Mouse (Mus musculus): ENCODE data around the gene Ramp1. TPM values are rescaled to one million over a fixed set of nuclear protein-coding genes. Genes with fewer than 3 reads are reported as not detected.
A peak's percentile ranks its signal among the peaks of the same experiment; 100 is the strongest.

Ramp1 gene
- total RNA-seq, 2 experiments from 2014 or later, result 19.0 to 29.3 TPM

DNA sequence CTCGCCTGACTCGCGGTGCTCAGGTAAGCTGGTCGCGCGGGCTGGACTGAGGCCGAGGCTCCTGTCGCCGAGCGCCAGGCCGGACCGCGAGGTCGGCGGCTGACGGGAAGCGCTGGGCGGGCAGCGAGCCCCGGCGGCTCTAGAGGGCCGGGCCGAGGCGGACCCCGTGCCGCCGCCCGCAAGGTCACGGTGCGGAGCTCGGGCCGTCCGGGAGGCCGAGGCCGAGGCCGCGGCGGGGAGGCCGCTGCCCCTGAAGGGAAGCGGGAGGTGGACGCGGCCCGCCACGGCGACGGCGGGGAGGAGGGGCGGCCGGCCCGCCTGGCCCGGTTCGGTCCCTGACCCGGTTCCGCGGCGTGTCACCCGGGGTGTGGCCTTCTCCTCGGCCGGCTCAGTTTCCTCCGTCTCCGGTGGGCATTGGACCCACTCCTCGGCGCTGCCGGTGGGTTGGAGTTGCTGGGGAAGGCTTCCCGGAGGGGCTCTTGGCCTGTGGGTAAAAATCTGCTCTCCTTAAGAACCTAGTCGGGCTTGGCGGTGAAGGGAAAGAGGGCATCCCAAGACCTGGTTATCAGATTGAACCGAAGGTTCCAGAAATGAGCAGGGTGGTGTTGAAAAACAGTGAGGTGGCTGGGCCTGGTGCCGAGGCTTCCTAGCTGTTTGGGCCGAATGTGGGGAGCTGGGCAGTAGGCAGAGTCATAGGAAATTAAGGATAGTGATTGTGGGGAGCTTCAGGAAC lies 71.0 kb downstream of the Ramp1 start:
- TF ChIP-seq CTCF (IDR thresholded peaks at IDR 0.05), result no peak
- Histone ChIP-seq H3K4me3 (peak overlapping the region; percentile 84), H3K27ac (peak overlapping the region; percentile 97)
- DNase-seq, result no peak
- intact Hi-C loops (cut with DNase I), result loop anchor here (10.0 kb wide), 1 partner anchor 134 kb away; no protein-coding TSS in a partner anchor

DNA sequence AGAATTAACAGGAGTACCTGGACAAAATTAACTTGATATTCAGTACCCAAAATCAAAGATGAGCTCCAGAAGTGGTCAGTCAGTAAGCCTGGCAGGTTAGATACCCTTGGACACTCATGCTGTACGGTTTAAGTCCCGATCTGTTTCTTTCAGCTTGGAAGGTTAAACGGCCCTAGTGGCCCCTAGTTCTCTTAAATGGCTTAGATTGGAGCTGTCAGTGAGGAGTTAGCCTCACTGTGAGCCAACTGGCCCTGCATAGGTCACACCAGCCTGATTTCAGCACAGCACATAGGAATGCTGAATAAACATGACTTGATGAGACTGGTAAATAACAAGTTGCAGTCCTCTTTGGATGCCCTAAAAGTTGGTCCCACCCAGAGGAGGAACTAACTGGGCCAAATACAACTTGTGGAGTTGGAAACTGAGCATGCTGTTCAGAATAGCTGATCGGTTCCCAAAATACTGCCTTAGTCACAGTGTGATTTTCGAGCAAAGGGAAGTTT lies 71.6 kb downstream of the Ramp1 start:
- Histone ChIP-seq H3K27ac (peak overlapping the region; percentile 97), H3K4me3 (peak overlapping the region; percentile 84)
- intact Hi-C loops (cut with DNase I), result loop anchor here (10.0 kb wide), 1 partner anchor 134 kb away; no protein-coding TSS in a partner anchor
- no peak for TF ChIP-seq CTCF (IDR thresholded peaks at IDR 0.05)
- no peak for DNase-seq

DNA sequence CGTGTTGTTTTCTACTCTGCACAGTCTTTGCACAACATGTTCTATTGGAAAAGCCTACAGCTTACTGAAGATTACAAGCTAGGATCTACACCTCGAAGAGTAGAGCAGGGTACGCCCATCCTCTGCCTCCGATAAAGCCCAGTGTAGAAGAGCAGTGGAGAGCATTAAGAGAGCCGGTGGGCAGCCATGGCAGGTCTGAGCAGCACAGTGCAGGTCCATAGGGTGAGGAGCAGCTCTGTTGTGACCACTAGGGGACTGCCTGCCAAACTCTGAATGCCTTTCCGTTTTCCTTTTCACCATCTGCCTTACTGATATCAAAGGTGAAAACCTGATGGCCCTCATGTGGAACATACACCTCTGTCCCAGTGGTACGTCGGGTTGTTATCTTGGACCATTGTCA lies 72.3 kb downstream of the Ramp1 start:
- intact Hi-C loops (cut with DNase I), result loop anchor here (10.0 kb wide), 1 partner anchor 133 kb away; no protein-coding TSS in a partner anchor
- no peak for DNase-seq
- peak overlapping the region; percentile 97 for H3K27ac ChIP-seq
- peak; percentile 33 for TF ChIP-seq CTCF (IDR thresholded peaks at IDR 0.05)
- H3K4me3 ChIP-seq, result peak overlapping the region; percentile 84

DNA sequence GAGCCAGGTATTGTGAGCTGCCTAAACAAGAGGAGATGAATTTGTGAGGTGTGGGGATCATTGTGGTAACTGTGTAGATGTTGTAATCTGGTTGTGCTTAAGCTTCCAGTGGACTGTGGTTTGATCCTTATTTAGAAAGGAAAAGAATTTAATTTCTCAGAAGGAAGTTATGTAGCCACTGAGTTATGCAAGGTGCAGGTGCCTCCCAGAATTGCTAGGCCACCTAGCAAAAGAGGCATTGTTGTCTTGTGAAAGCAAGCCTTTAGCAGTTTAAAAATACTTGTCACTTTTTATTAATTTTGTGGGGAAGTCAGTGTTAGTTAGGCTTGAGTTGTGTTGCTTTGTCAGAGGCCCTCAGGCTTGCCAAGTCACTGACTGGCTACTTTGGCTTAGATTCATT lies 78.3 kb downstream of the Ramp1 start:
- Histone ChIP-seq H3K27ac (no peak overlapping the region; the same call in 1 of the 2 replicates), H3K4me3 (no peak overlapping the region)
- intact Hi-C loops (cut with DNase I), result loop anchor here (10.0 kb wide), 1 partner anchor 127 kb away; no protein-coding TSS in a partner anchor
- no peak for TF ChIP-seq CTCF (IDR thresholded peaks at IDR 0.05)
- no peak for DNase-seq

DNA sequence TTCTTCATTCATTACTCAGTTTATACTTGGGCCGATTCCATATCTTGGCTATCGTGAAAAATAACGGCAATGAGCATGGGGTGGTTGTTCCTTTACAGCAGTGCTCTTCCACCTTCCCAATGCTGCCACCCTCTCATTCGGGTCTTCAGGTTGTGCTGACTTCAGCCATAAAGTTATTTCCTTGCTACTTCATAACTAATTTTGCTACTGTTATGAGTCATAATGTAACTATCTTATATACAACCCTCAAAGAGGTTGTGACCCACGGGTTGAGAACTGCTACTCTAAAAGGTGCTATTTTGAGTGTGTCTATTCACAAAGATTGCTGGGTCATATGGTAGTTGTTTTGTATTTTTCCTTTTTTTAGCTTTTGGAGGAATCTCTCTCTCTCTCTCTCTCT lies 80.2 kb downstream of the Ramp1 start:
- no peak for DNase-seq
- TF ChIP-seq CTCF (IDR thresholded peaks at IDR 0.05), result no peak
- no peak overlapping the region for H3K27ac ChIP-seq
- no peak overlapping the region for H3K4me3 ChIP-seq
- intact Hi-C loops (cut with DNase I), result loop anchor here (10.0 kb wide), 1 partner anchor 125 kb away; no protein-coding TSS in a partner anchor

DNA sequence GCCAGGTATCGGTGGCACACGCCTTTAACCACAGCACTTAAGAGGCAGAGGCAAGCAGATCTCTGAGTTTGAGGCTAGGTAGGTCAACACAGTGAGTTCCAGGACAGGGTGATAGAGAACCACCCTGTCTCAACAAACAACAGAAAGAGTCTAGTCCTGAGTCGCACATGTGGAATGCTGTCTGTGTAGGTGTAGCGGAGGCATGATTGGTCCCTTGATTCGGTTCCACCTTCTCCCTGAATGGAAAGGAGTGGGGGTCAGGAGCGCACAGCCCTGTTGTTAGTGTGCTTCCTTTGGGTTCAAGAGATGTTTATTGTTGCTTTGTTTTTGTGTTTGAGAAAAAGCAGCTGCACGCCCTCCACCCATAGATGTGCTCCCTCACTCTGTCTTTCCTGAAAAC lies 82.9 kb downstream of the Ramp1 start:
- Histone ChIP-seq H3K4me3 (no peak overlapping the region), H3K27ac (no peak overlapping the region)
- TF ChIP-seq CTCF (IDR thresholded peaks at IDR 0.05), result no peak
- intact Hi-C loops (cut with DNase I), result no loop called here
- no peak for DNase-seq

DNA sequence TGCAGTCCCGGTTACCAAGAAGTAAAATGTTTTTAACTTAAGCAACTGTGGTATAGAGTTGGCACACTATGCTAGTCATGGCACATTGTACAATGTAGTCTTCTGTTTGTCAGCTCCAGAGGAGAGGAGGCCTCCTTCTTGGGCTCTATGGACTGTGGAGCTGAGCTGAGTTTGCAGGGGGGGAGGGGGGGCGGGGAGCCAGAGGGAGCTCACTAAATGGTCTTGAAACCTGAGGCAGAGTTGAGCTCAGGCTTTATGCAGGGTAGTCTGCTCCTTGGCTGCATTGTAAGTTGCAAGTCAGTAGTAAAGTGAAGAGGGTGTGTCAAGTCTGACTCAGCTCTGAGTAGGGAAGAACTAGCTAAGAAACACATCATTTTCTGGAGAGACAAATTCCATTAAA lies 92.6 kb downstream of the Ramp1 start:
- no peak for TF ChIP-seq CTCF (IDR thresholded peaks at IDR 0.05)
- H3K4me3 ChIP-seq, result no peak overlapping the region
- intact Hi-C loops (cut with DNase I), result no loop called here
- no peak for DNase-seq
- peak overlapping the region; percentile 70 for H3K27ac ChIP-seq

Other genes with a start within 250 kb of the Ramp1 start
- not detected for gene Prlh, start 226.7 kb upstream of the Ramp1 start, total RNA-seq (2021)
- not detected for gene Rab17, start 210.2 kb upstream of the Ramp1 start, total RNA-seq (2021)
- 100 to 1,000 TPM; 131 to 149 TPM for gene Lrrfip1, start 181.1 kb upstream of the Ramp1 start, total RNA-seq (2021)
- gene Rbm44, start 34.7 kb upstream of the Ramp1 start, total RNA-seq (2021), result not detected
- 10 to 100 TPM; 52.1 to 61.6 TPM for gene Ube2f, start 70.5 kb downstream of the Ramp1 start, total RNA-seq (2021)
- gene Scly, start 118.5 kb downstream of the Ramp1 start, total RNA-seq (2021), result 10 to 100 TPM in 1 of 2 experiments, 1 to 10 TPM in 1; 8.1 to 11.5 TPM
- not detected for gene Espnl, start 142.3 kb downstream of the Ramp1 start, total RNA-seq (2021)
- gene Klhl30, start 171.2 kb downstream of the Ramp1 start, total RNA-seq (2021), result 10 to 100 TPM; 49.9 to 89.8 TPM
- gene Erfe, start 186.6 kb downstream of the Ramp1 start, total RNA-seq (2021), result 1 to 10 TPM in 1 of 2 experiments, under 1 TPM in 1; 0.67 to 1.4 TPM
- 10 to 100 TPM; 38.3 to 44.6 TPM for gene Ilkap, start 219.0 kb downstream of the Ramp1 start, total RNA-seq (2021)
- 1 to 10 TPM; 4.4 to 7.9 TPM for gene Hes6, start 234.2 kb downstream of the Ramp1 start, total RNA-seq (2021)